ENCODE assay signal across 20 mouse cellular contexts in the genomic region with DNA sequence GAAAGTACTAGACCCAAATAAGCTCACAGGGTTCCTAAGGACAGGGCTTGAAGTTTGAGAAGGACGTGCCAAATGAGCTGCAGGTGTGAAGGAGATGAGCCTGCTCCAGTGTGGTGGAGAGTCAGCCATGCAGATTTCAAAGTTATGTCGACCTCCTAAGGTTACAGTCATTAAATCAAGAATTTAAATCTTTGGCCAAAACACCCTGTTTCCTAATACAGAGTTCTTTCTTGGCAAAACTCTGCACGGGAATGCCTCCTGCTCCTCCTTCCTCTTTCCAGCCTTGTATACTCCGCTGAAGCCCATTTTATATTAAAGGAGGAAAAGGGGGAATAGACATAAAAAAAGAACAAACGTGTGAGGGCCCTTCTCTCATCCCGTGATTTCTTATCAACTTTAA.
DNase-seq lines count a peak whose midpoint lies in the region; ATAC-seq and TF ChIP-seq lines count a peak whose summit lies in the region.
"Had no signal": no experiment of that assay in that cellular context is flagged by ENCODE, and none has a peak within 500 bp of the region (broad histone marks: within the 10 kb centered on the region; RNA-seq: fewer than 3 reads in every experiment).

No protein-coding gene starts in this region.

- H3K36me3 ChIP-seq in kidney, embryonic 14.5 days (ENCODE audit: control insufficient read depth, insufficient read depth, low read length): no peaks in the 10 kb centered on the region
- no peaks in the 10 kb centered on the region for H3K36me3 ChIP-seq in lung, postnatal 0 days (ENCODE audit: insufficient read depth, low read length)
- H3K36me3 ChIP-seq: forebrain, embryonic 10.5 days; heart, embryonic 15.5 days; liver, embryonic 13.5 days; lung, embryonic 15.5 days; midbrain, embryonic 13.5 days had no signal

- peak overlapping the region; percentile 59; the same call in 1 of the 2 replicates for H3K27ac ChIP-seq in kidney, embryonic 14.5 days (ENCODE audit: low read depth, low read length)
- no peak overlapping the region for H3K27ac ChIP-seq in lung, postnatal 0 days (ENCODE audit: low read length)
- H3K27ac ChIP-seq: forebrain, embryonic 10.5 days; heart, embryonic 15.5 days; hindbrain, embryonic 14.5 days; liver, embryonic 13.5 days; lung, embryonic 15.5 days; midbrain, embryonic 13.5 days had no signal

- H3K27me3 ChIP-seq in kidney, embryonic 14.5 days (ENCODE audit: control insufficient read depth, insufficient read depth, low read length): no peaks in the 10 kb centered on the region
- no peaks in the 10 kb centered on the region for H3K27me3 ChIP-seq in lung, postnatal 0 days (replicated peaks; ENCODE audit: insufficient read depth, low read length)
- H3K27me3 ChIP-seq: heart, embryonic 15.5 days; liver, embryonic 13.5 days; lung, embryonic 15.5 days; midbrain, embryonic 13.5 days had no signal

- no peak overlapping the region for H3K4me2 ChIP-seq in kidney, embryonic 14.5 days (replicated peaks; ENCODE audit: low read depth, low read length)
- no peak overlapping the region for H3K4me2 ChIP-seq in lung, postnatal 0 days (replicated peaks; ENCODE audit: low read depth, low read length)
- H3K4me2 ChIP-seq: heart, embryonic 15.5 days; hindbrain, embryonic 14.5 days; liver, embryonic 13.5 days; lung, embryonic 15.5 days; midbrain, embryonic 13.5 days had no signal

- H3K9me3 ChIP-seq in kidney, embryonic 14.5 days (ENCODE audit: control insufficient read depth, low read length): no peaks in the 10 kb centered on the region
- no peaks in the 10 kb centered on the region for H3K9me3 ChIP-seq in lung, postnatal 0 days (ENCODE audit: low read length)
- H3K9me3 ChIP-seq: forebrain, embryonic 10.5 days; heart, embryonic 15.5 days; liver, embryonic 13.5 days; lung, embryonic 15.5 days; midbrain, embryonic 13.5 days had no signal

- H3K9ac ChIP-seq in kidney, embryonic 14.5 days (ENCODE audit: low read depth, low read length): no peak overlapping the region
- H3K9ac ChIP-seq in lung, postnatal 0 days (replicated peaks; ENCODE audit: low read depth): no peak overlapping the region
- H3K9ac ChIP-seq: heart, embryonic 15.5 days; hindbrain, embryonic 14.5 days; liver, embryonic 13.5 days; lung, embryonic 15.5 days; midbrain, embryonic 13.5 days had no signal

- peaks cover 40% of the 10 kb centered on the region for H3K4me1 ChIP-seq in kidney, embryonic 14.5 days (ENCODE audit: control insufficient read depth, insufficient read depth, low read length)
- peaks cover 7% of the 10 kb centered on the region; the same call in 1 of the 2 replicates for H3K4me1 ChIP-seq in lung, postnatal 0 days (ENCODE audit: insufficient read depth, low read depth, low read length)
- H3K4me1 ChIP-seq in lung, adult 2 months (ENCODE audit: control insufficient read depth, insufficient read depth, low read length): peaks cover 2% of the 10 kb centered on the region
- H3K4me1 ChIP-seq: heart, embryonic 15.5 days; liver, embryonic 13.5 days; midbrain, embryonic 13.5 days had no signal

- intact Hi-C loops in heart, postnatal 10 days (cut with DNase I): no loop called here

- TF ChIP-seq EP300 in lung, postnatal 0 days (IDR thresholded peaks at IDR 0.05): no peak

- no peak for DNase-seq in kidney, adult 8-10 months
- DNase-seq in lung, postnatal 0 days (ENCODE audit: low spot score): peak; percentile 52
- DNase-seq in lung, adult 2 months: no peak
- DNase-seq in fat pad, adult 2 months (ENCODE audit: extremely low read depth, low read depth, low spot score): peak; percentile 14
- DNase-seq in embryo, embryonic 11 days: no peak
- DNase-seq in heart, postnatal 10 days: no peak
- DNase-seq in cerebellum, postnatal 36 days: no peak
- DNase-seq: adrenal gland, postnatal 25 days; cerebellum, adult 8-10 months; heart, postnatal 4 days; kidney, adult 18-20 months; left cerebral cortex, postnatal 4 days; liver, embryonic 13.5 days had no signal

- TF ChIP-seq POLR2A in lung, adult 2 months (IDR thresholded peaks at IDR 0.05; ENCODE audit: borderline replicate concordance, extremely low read depth, low read depth, low read length): no peak

- no peak for TF ChIP-seq CTCF in lung, postnatal 0 days (IDR thresholded peaks at IDR 0.05)
- TF ChIP-seq CTCF in lung, adult 2 months (IDR thresholded peaks at IDR 0.05; ENCODE audit: insufficient read depth, low read length): no peak

- H3K4me3 ChIP-seq in kidney, embryonic 14.5 days (ENCODE audit: low read length): no peak overlapping the region
- H3K4me3 ChIP-seq in lung, postnatal 0 days (ENCODE audit: low read depth, low read length): no peak overlapping the region
- no peak overlapping the region for H3K4me3 ChIP-seq in lung, adult 2 months (replicated peaks; ENCODE audit: extremely low read depth, low read depth, low read length)
- H3K4me3 ChIP-seq: forebrain, embryonic 10.5 days; heart, embryonic 15.5 days; liver, embryonic 13.5 days; lung, embryonic 15.5 days; midbrain, embryonic 13.5 days had no signal

- 13% methylated on average over 6 of the region's 6 CpGs for WGBS in kidney, embryonic 14.5 days
- 32% methylated on average over 6 of the region's 6 CpGs for WGBS in lung, postnatal 0 days
- WGBS in lung, adult 2 months: 51% methylated on average over 6 of the region's 6 CpGs

- ATAC-seq in kidney, embryonic 14.5 days (ENCODE audit: low FRiP score, low TSS enrichment): no peak
- 0 out of 2 replicates have a peak, but pooled peaks have one; percentile 17 for ATAC-seq in lung, postnatal 0 days
- ATAC-seq: inflammation-experienced regulatory T-cells, adult 6 months; midbrain, embryonic 13.5 days had no signal

Comparison
In these comparisons a context has a peak if more than half of its experiments do, and no peak if none do; other contexts are left out.
1. DNase-seq: peak in lung, postnatal 0 days (single experiment) and fat pad, adult 2 months (single experiment); none in kidney, adult 8-10 months (0 of 2), lung, adult 2 months (single experiment), embryo, embryonic 11 days (single experiment), heart, postnatal 10 days (0 of 2) and cerebellum, postnatal 36 days (0 of 2).